12 mouse cellular contexts compared by ENCODE assay signal in genomic region chr7:64850791-64851190, GRCm38 (mm10). TPM values are rescaled to one million over a fixed set of nuclear protein-coding genes. Genes with fewer than 3 reads are reported as not detected.
DNase-seq lines count a peak whose midpoint lies in the region; ATAC-seq and TF ChIP-seq lines count a peak whose summit lies in the region.
"Had no signal": no experiment of that assay in that cellular context is flagged by ENCODE, and none has a peak within 500 bp of the region (broad histone marks: within the 10 kb centered on the region; RNA-seq: fewer than 3 reads in every experiment).

No protein-coding gene starts in this region.

- H3K27ac ChIP-seq in forebrain, embryonic 10.5 days, result no peak overlapping the region
- H3K27ac ChIP-seq in forebrain, embryonic 13.5 days, result no peak overlapping the region
- no peak overlapping the region for H3K27ac ChIP-seq in lung, embryonic 14.5 days (ENCODE audit: low read depth)
- no peak overlapping the region for H3K27ac ChIP-seq in midbrain, embryonic 15.5 days
- H3K27ac ChIP-seq in intestine, postnatal 0 days (ENCODE audit: low read depth, low read length), result no peak overlapping the region
- H3K27ac ChIP-seq: embryonic facial prominence, embryonic 15.5 days; hindbrain, embryonic 15.5 days; limb, embryonic 12.5 days had no signal

- H3K9ac ChIP-seq in forebrain, embryonic 13.5 days, result no peak overlapping the region
- no peak overlapping the region for H3K9ac ChIP-seq in lung, embryonic 14.5 days
- H3K9ac ChIP-seq in midbrain, embryonic 15.5 days, result no peak overlapping the region
- H3K9ac ChIP-seq in intestine, postnatal 0 days (ENCODE audit: low read depth, low read length), result no peak overlapping the region
- H3K9ac ChIP-seq: embryonic facial prominence, embryonic 15.5 days; hindbrain, embryonic 15.5 days; limb, embryonic 12.5 days had no signal

- 51% methylated on average over 3 of the region's 3 CpGs for WGBS in forebrain, embryonic 10.5 days
- 57% methylated on average over 3 of the region's 3 CpGs for WGBS in forebrain, embryonic 13.5 days
- WGBS in lung, embryonic 14.5 days, result 28% methylated on average over 3 of the region's 3 CpGs
- WGBS in midbrain, embryonic 15.5 days, result 55% methylated on average over 3 of the region's 3 CpGs
- 19% methylated on average over 3 of the region's 3 CpGs for WGBS in intestine, postnatal 0 days

- 0 out of 2 replicates have a peak, but pooled peaks cover 5% of the 10 kb centered on the region for H3K4me1 ChIP-seq in forebrain, embryonic 10.5 days
- H3K4me1 ChIP-seq in forebrain, embryonic 13.5 days, result no peaks in the 10 kb centered on the region
- H3K4me1 ChIP-seq in lung, embryonic 14.5 days (ENCODE audit: insufficient read depth), result no peaks in the 10 kb centered on the region
- H3K4me1 ChIP-seq in midbrain, embryonic 15.5 days, result no peaks in the 10 kb centered on the region
- no peaks in the 10 kb centered on the region for H3K4me1 ChIP-seq in intestine, postnatal 0 days (replicated peaks; ENCODE audit: control insufficient read depth, insufficient read depth, low read length)
- H3K4me1 ChIP-seq: embryonic facial prominence, embryonic 15.5 days; limb, embryonic 12.5 days had no signal

- DNase-seq in forebrain, embryonic 10.5 days (ENCODE audit: extremely low spot score, low spot score), result peak; percentile 23
- DNase-seq in lung, embryonic 14.5 days, result peak; percentile 75
- DNase-seq in lung, adult 18-20 months, result no peak
- DNase-seq in embryo, embryonic 9.5 days (ENCODE audit: extremely low spot score), result peak; percentile 45
- DNase-seq in thymus, postnatal 0 days (ENCODE audit: low spot score), result peak; percentile 40
- DNase-seq: spleen, adult 18-20 months had no signal

- H3K4me3 ChIP-seq in forebrain, embryonic 10.5 days, result no peak overlapping the region
- no peak overlapping the region for H3K4me3 ChIP-seq in forebrain, embryonic 13.5 days
- H3K4me3 ChIP-seq in lung, embryonic 14.5 days (ENCODE audit: low read depth, low read length), result no peak overlapping the region
- H3K4me3 ChIP-seq in midbrain, embryonic 15.5 days, result no peak overlapping the region
- no peak overlapping the region for H3K4me3 ChIP-seq in intestine, postnatal 0 days (ENCODE audit: low read depth, low read length)
- H3K4me3 ChIP-seq: embryonic facial prominence, embryonic 15.5 days; hindbrain, embryonic 15.5 days; limb, embryonic 12.5 days had no signal

- H3K4me2 ChIP-seq in forebrain, embryonic 13.5 days, result no peak overlapping the region
- no peak overlapping the region for H3K4me2 ChIP-seq in lung, embryonic 14.5 days
- H3K4me2 ChIP-seq in midbrain, embryonic 15.5 days, result no peak overlapping the region
- no peak overlapping the region for H3K4me2 ChIP-seq in intestine, postnatal 0 days (replicated peaks; ENCODE audit: low read depth)
- H3K4me2 ChIP-seq: embryonic facial prominence, embryonic 15.5 days; hindbrain, embryonic 15.5 days; limb, embryonic 12.5 days had no signal

- TF ChIP-seq CTCF in lung, embryonic 14.5 days (IDR thresholded peaks at IDR 0.05; ENCODE audit: low read depth), result no peak
- no peak for TF ChIP-seq CTCF in intestine, postnatal 0 days (IDR thresholded peaks at IDR 0.05; ENCODE audit: low read depth)

- H3K9me3 ChIP-seq in forebrain, embryonic 10.5 days, result no peaks in the 10 kb centered on the region
- H3K9me3 ChIP-seq in forebrain, embryonic 13.5 days (replicated peaks), result no peaks in the 10 kb centered on the region
- no peaks in the 10 kb centered on the region for H3K9me3 ChIP-seq in lung, embryonic 14.5 days (ENCODE audit: low read depth, low read length)
- H3K9me3 ChIP-seq in midbrain, embryonic 15.5 days, result no peaks in the 10 kb centered on the region
- H3K9me3 ChIP-seq in intestine, postnatal 0 days (ENCODE audit: control insufficient read depth), result no peaks in the 10 kb centered on the region
- H3K9me3 ChIP-seq: embryonic facial prominence, embryonic 15.5 days; hindbrain, embryonic 15.5 days; limb, embryonic 12.5 days had no signal

- H3K36me3 ChIP-seq in forebrain, embryonic 10.5 days (replicated peaks), result no peaks in the 10 kb centered on the region
- no peaks in the 10 kb centered on the region for H3K36me3 ChIP-seq in forebrain, embryonic 13.5 days (ENCODE audit: poor library complexity, severe bottlenecking)
- no peaks in the 10 kb centered on the region for H3K36me3 ChIP-seq in lung, embryonic 14.5 days (ENCODE audit: insufficient read depth)
- no peaks in the 10 kb centered on the region for H3K36me3 ChIP-seq in midbrain, embryonic 15.5 days (replicated peaks)
- no peaks in the 10 kb centered on the region for H3K36me3 ChIP-seq in intestine, postnatal 0 days (ENCODE audit: control insufficient read depth, insufficient read depth)
- H3K36me3 ChIP-seq: embryonic facial prominence, embryonic 15.5 days; hindbrain, embryonic 15.5 days; limb, embryonic 12.5 days had no signal

- ATAC-seq in forebrain, embryonic 13.5 days, result no peak
- no peak for ATAC-seq in lung, embryonic 14.5 days (ENCODE audit: insufficient read depth)
- ATAC-seq in midbrain, embryonic 15.5 days (replicated peaks), result no peak
- no peak for ATAC-seq in intestine, postnatal 0 days

- H3K27me3 ChIP-seq in forebrain, embryonic 10.5 days (ENCODE audit: poor library complexity, severe bottlenecking), result no peaks in the 10 kb centered on the region
- H3K27me3 ChIP-seq in forebrain, embryonic 13.5 days, result no peaks in the 10 kb centered on the region
- no peaks in the 10 kb centered on the region for H3K27me3 ChIP-seq in lung, embryonic 14.5 days (ENCODE audit: insufficient read depth, low read length)
- H3K27me3 ChIP-seq in midbrain, embryonic 15.5 days (replicated peaks), result no peaks in the 10 kb centered on the region
- H3K27me3 ChIP-seq in intestine, postnatal 0 days (replicated peaks; ENCODE audit: control insufficient read depth, insufficient read depth, low read length), result no peaks in the 10 kb centered on the region
- H3K27me3 ChIP-seq: embryonic facial prominence, embryonic 15.5 days; hindbrain, embryonic 15.5 days; limb, embryonic 12.5 days had no signal

RNA-seq across cellular contexts. Expression of gene Nsmce3, which starts 22.0 kb away (rescaled TPM):
- 10.5 TPM in 2 replicates for polyA plus RNA-seq in forebrain, embryonic 10.5 days (2016; fragmentation: Nextera tagmentation; extraction: Ambion mirVana)
- polyA plus RNA-seq in forebrain, embryonic 13.5 days (2015; fragmentation: Nextera tagmentation; extraction: Ambion mirVana), result 10.1 and 10.6 TPM in 2 replicates
- polyA plus RNA-seq in lung, embryonic 14.5 days (2014; fragmentation: Nextera tagmentation; extraction: Ambion mirVana), result 11.8 and 12.2 TPM in 2 replicates
- polyA plus RNA-seq in thymus, postnatal 0 days (2015; fragmentation: Nextera tagmentation; extraction: Ambion mirVana), result 10.2 TPM in 2 replicates
- 10.1 and 10.5 TPM in 2 replicates for polyA plus RNA-seq in midbrain, embryonic 15.5 days (2015; fragmentation: Nextera tagmentation; extraction: Ambion mirVana)
- 6.4 and 6.9 TPM in 2 replicates for polyA plus RNA-seq in intestine, postnatal 0 days (2015; fragmentation: Nextera tagmentation; extraction: Ambion mirVana)

Comparison
In these comparisons a context has a peak if more than half of its experiments do, and no peak if none do; other contexts are left out.
1. DNase-seq: peak in forebrain, embryonic 10.5 days (single experiment), lung, embryonic 14.5 days (single experiment), embryo, embryonic 9.5 days (single experiment) and thymus, postnatal 0 days (single experiment); none in lung, adult 18-20 months (0 of 2).